Mouse (Mus musculus) midbrain, embryonic 11.5 days (tissue): Measurements from ENCODE around the gene Nos2. TPM values are rescaled to one million over a fixed set of nuclear protein-coding genes. Genes with fewer than 3 reads are reported as not detected.
"Not testable (repeated sequence)": the region's sequence is repeated elsewhere in the genome, so short reads cannot be mapped to it uniquely, and the experiment has no call there.

ENCODE experiments used
- ATAC-seq: fragments of 200-750 bp; cut with Nextera tagmentation; 2 replicates; pipeline ENCODE4 v1.8.0; 2017; ENCODE audit warnings: moderate TSS enrichment, moderate library complexity; ENCODE audit not compliant: low FRiP score
- DNase-seq: peaks from one replicate; pipeline ENCODE4 v3.0.0; 2015; ENCODE audit warnings: low spot score; ENCODE audit errors: missing footprints
- H3K27ac ChIP-seq: fragments of 300-500 bp; sonication (generic); 2 replicates; pipeline ENCODE4 v1.5.1; 2014; ENCODE audit warnings: low read depth, low read length
- H3K27me3 ChIP-seq: fragments of 300-500 bp; sonication (generic); 2 replicates; pipeline ENCODE4 v1.6.1; 2014; ENCODE audit warnings: mild to moderate bottlenecking, low read length, moderate library complexity, mixed read lengths; ENCODE audit not compliant: control insufficient read depth, insufficient read depth
- H3K36me3 ChIP-seq: fragments of 300-500 bp; sonication (generic); 2 replicates; pipeline ENCODE4 v1.6.1; 2014; ENCODE audit warnings: mild to moderate bottlenecking, low read length, moderate library complexity, mixed read lengths; ENCODE audit not compliant: control insufficient read depth, insufficient read depth
- H3K4me1 ChIP-seq: fragments of 300-500 bp; sonication (generic); 2 replicates; pipeline ENCODE4 v1.6.1; 2014; ENCODE audit warnings: low read length; ENCODE audit not compliant: control insufficient read depth, insufficient read depth
- H3K4me2 ChIP-seq: fragments of 300-500 bp; sonication (generic); 2 replicates; pipeline ENCODE4 v1.6.1; 2014; ENCODE audit warnings: mild to moderate bottlenecking, moderate library complexity
- H3K4me3 ChIP-seq: fragments of 300-500 bp; sonication (generic); 2 replicates; pipeline ENCODE4 v1.5.1; 2014; ENCODE audit warnings: low read depth, low read length
- H3K9ac ChIP-seq: fragments of 300-500 bp; sonication (generic); 2 replicates; pipeline ENCODE4 v1.6.1; 2014; ENCODE audit warnings: low read length
- H3K9me3 ChIP-seq: fragments of 300-500 bp; sonication (generic); 2 replicates; pipeline ENCODE4 v1.6.1; 2016; ENCODE audit warnings: low read length; ENCODE audit not compliant: control insufficient read depth
- WGBS: fragments of 180-500 bp; shearing (Covaris S2); extraction: QIAGEN DNeasy Blood & Tissue Kit; methylation state at CpG from one replicate; pipeline ENCODE4 v1.1.7; 2014; 5-methylcytosine and 5-hydroxymethylcytosine counted together
- polyA plus RNA-seq: library from polyadenylated mRNA; unstranded; fragments of >200 nt; fragmentation: Nextera tagmentation; extraction: Ambion mirVana; gene quantifications from 2 replicates; pipeline ENCODE4 v1.2.1, GENCODE M21; 2014

The Nos2 gene
- polyA plus RNA-seq, 1 experiment from 2014 or later: 0.64 TPM

DNA sequence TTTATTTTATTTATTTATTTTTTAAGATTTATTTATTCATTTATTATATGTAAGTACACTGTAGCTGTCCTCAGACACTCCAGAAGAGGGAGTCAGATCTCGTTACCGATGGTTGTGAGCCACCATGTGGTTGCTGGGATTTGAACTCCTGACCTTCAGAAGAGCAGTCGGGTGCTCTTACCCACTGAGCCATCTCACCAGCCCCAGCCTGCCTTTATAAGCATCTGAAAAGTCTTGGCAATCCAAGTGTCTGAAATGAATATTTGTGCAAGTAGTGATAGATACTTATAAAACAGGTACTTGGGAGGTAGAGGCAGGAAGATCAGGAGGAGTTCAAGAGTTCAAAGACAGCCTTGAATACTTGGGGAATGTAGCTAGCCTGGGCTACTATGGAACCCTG is 86.8 kb downstream of the Nos2 start:
- not testable (repeated sequence) for H3K4me1 ChIP-seq, DNase-seq
- 79% methylated on average over 3 of the region's 3 CpGs for WGBS

DNA sequence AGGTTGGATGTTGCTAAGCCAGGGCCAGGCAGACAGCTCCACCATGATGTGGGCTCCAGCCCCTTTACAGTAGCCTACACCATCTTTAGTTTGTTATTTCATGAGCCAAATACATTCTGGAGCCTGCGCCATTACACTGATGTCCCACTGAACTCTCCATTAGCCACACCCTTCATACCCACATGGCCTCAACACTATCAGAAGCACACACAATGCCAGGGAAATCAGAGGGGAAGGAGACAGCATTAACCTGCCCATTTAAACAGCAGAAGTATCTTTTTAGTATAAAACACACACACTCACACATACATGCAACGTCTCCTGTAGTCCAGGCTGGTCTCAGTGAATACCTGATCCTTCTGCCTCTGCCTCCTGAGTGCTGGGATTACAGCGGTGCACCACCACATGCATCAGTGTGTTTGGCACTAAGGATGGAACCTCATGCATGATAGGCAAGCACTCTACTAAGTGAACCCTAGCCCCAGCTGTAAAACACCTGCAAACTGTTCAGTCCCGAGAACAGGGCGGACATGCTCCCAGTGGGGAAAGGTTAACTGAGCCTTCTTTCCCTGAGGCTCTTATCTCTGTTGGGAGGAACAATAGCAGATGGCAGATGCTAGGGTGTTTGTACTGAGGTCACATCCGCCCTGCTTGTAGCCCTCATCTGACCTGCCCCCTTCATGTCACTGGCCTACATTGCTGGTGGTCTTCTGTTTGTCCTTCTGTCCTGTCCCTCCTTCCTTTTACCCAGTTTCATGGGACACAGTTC is 87.6 kb downstream of the Nos2 start:
- H3K4me2 ChIP-seq: no peak overlapping the region
- ATAC-seq (no peak), DNase-seq (no peak)
- no peak overlapping the region for H3K9ac ChIP-seq
- H3K36me3 ChIP-seq: no peaks in the 10 kb centered on the region
- no peaks in the 10 kb centered on the region for H3K27me3 ChIP-seq
- no peak overlapping the region for H3K27ac ChIP-seq
- no peaks in the 10 kb centered on the region for H3K4me1 ChIP-seq
- H3K4me3 ChIP-seq: no peak overlapping the region
- WGBS: 84% methylated on average over 6 of the region's 6 CpGs
- H3K9me3 ChIP-seq: no peaks in the 10 kb centered on the region

More for the DNA sequence above, 86.8 kb downstream of the Nos2 start:
- ATAC-seq, H3K9me3 ChIP-seq, H3K9ac ChIP-seq, H3K4me3 ChIP-seq, H3K27me3 ChIP-seq, H3K27ac ChIP-seq, H3K36me3 ChIP-seq, H3K4me2 ChIP-seq: not testable (repeated sequence)

DNA sequence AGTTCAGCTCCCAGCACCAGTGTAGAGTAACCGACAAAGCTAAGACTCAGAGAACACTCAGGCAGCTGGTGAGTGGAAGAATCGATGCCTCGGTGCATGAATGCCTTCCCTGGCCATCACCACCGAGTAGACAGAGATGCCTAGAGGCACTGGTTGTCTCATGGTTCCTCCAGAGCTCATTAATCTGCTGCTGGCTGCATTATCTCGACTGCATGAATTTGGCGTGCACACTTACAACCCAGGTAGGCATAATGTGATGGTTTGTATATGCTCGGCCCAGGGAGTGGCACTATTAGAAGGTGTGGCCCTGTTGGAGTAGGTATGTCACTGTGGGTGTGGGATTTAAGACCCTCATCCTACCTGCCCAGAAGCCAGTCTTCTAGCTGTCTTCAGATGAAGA is 88.3 kb downstream of the Nos2 start:
- Histone ChIP-seq H3K4me3 (no peak overlapping the region), H3K4me1 (no peaks in the 10 kb centered on the region), H3K9me3 (no peaks in the 10 kb centered on the region), H3K4me2 (no peak overlapping the region), H3K27ac (no peak overlapping the region), H3K27me3 (no peaks in the 10 kb centered on the region), H3K36me3 (no peaks in the 10 kb centered on the region), H3K9ac (no peak overlapping the region)
- DNase-seq: no peak
- 90% methylated on average over 7 of the region's 7 CpGs for WGBS
- no peak for ATAC-seq

Other genes with a start within 250 kb of the Nos2 start
- 25.8 and 36.9 TPM in 2 replicates for gene Nlk, start 223.4 kb upstream of the Nos2 start, polyA plus RNA-seq
- 42.1 and 42.2 TPM in 2 replicates for gene Ccnq, start 169.1 kb upstream of the Nos2 start, polyA plus RNA-seq
- 15.4 and 15.9 TPM in 2 replicates for gene Lyrm9, start 94.2 kb upstream of the Nos2 start, polyA plus RNA-seq
- gene Lgals9, start 64.2 kb downstream of the Nos2 start, polyA plus RNA-seq: 5.4 and 6.7 TPM in 2 replicates
- 2.4 and 3.3 TPM in 2 replicates for gene Ksr1, start 225.6 kb downstream of the Nos2 start, polyA plus RNA-seq